Mouse (Mus musculus) embryo, embryonic 11 days (tissue): ENCODE measurements around the gene Atp6v1a.

Source experiments
- DNase-seq: peaks from one replicate; pipeline ENCODE4 v3.0.0-alpha.2; 2015

Gene Atp6v1a

GRCm38 (mm10) chr16:44058745-44059144 is 80.8 kb downstream of the Atp6v1a start:
- peak; percentile 80 for DNase-seq

GRCm38 (mm10) chr16:44055766-44056165 is 83.7 kb downstream of the Atp6v1a start:
- peak; percentile 13 for DNase-seq

GRCm38 (mm10) chr16:44053265-44053664 is 86.2 kb downstream of the Atp6v1a start:
- DNase-seq = peak; percentile 16

- DNase-seq = no peak
Measured at GRCm38 (mm10) chr16:44052390-44052789, 87.1 kb downstream of the Atp6v1a start.

GRCm38 (mm10) chr16:44050139-44050538 is 89.4 kb downstream of the Atp6v1a start:
- DNase-seq = no peak

- DNase-seq = no peak
Measured at GRCm38 (mm10) chr16:44039112-44039511, 100.4 kb downstream of the Atp6v1a start.
